Mouse (Mus musculus): ENCODE measurements around the gene Plk2. TPM values are rescaled to one million over a fixed set of nuclear protein-coding genes. Genes with fewer than 3 reads are reported as not detected.
"Not testable (repeated sequence)": the region's sequence is repeated elsewhere in the genome, so short reads cannot be mapped to it uniquely, and the experiment has no call there.

Gene Plk2
- total RNA-seq (2021) = 10 to 100 TPM; 29.5 to 32.4 TPM

- peak; percentile 92 for DNase-seq (ENCODE audit: low spot score)
- intact Hi-C loops (cut with DNase I) = loop anchor here (2.0 to 5.0 kb wide), 4 partner anchors 142 to 472 kb away; no protein-coding TSS in a partner anchor
These were observed at the start of gene Plk2 for GRCm38 (mm10) chr13:110394291-110395178. Gene Plk2, plus strand, starts transcription at chr13:110395046.

DNA sequence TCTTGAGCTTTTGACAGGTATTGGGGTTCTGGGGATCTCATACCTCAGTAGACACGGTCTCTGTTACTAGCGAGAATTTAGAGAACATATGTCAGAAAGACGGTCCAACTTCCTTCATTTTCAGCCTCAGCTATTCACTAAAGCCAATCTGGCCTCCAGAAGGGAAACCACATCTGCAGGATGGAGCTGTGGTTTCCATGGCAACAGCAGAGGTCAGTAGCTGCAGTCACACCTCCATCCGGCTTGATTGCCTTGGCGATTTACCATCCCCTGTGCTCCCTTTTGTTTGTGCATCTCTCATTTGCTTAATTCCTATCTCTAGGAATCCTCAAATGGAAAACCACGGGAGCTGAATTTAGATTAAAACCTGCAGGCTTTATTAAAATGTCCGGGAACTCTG is 48.1 kb upstream of the Plk2 start:
- DNase-seq (ENCODE audit: low spot score) = no peak
- intact Hi-C loops (cut with DNase I) = no loop called here

- no peak for DNase-seq (ENCODE audit: low spot score)
- intact Hi-C loops (cut with DNase I) = no loop called here
These were observed 43.8 kb upstream of the Plk2 start for GRCm38 (mm10) chr13:110351051-110351450.

DNA sequence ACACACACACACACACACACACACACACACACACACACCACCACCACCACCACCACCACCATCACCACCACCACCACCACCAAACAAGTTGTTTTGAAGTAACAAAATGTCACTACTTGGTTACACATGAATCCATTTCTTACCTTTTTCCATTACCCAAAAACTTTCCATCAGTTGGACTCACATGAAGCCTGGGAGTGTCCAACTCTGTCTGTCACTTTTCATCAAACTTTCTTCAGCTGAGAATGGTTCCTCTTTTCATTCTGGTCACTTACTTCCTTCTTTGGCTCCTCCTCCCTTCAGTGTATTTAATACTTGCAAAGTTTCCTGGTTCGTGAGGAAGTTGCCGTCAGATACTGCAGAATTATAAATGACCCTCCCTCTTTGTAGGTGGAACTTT is 37.9 kb upstream of the Plk2 start, which contains the start of gene Gapt:
TSS of gene Gapt (minus strand) at position 259 of the 400 bp plus-strand sequence.
- DNase-seq (ENCODE audit: low spot score) = no peak
- intact Hi-C loops (cut with DNase I) = no loop called here

DNA sequence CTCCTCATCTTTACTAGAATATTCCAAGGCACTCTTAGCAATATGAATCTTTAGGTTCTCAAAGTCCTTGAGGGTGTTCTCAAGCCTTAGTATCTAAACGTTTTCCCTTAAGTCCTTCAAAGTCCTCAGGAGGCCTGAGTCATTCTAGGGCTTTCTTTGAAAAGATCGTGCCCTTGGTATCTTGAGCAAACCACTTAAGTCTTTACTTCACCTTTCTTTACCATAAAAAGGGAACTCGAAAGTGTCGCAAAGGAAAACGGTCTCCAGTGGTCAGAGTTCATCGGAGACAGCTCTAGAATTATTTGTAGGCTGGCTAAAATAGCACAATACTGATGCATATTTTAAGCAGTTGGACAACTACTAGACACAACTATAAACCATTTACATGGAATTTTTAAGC is 31.1 kb upstream of the Plk2 start:
- intact Hi-C loops (cut with DNase I) = no loop called here
- no peak for DNase-seq (ENCODE audit: low spot score)

DNA sequence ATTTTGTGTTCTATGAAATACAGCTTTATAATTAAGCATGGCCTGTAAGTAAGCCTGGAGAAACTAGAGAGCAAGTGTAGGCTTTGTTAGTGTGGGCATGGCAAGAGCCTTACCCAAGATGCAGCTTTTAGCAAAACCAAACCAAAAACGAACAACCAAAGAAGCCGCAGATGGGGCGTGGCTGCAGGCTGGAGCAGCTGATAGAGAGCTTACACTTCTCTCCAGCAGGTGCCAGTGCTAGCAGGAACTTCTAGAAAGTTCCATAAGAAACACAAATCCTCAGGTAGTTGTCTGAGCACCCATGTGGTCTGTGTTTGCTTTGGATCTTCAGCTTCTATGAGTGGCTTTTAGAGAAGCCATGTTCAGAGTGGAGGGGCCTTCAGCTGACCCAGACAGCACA is 28.4 kb upstream of the Plk2 start:
- intact Hi-C loops (cut with DNase I) = loop anchor here (5.0 kb wide), 1 partner anchor 444 kb away; no protein-coding TSS in a partner anchor
- no peak for DNase-seq (ENCODE audit: low spot score)

- intact Hi-C loops (cut with DNase I) = loop anchor here (1.0 to 5.0 kb wide), 2 partner anchors 306 to 446 kb away; no protein-coding TSS in a partner anchor
- no peak for DNase-seq (ENCODE audit: low spot score)
These were observed 26.8 kb upstream of the Plk2 start for GRCm38 (mm10) chr13:110367961-110368555.

- intact Hi-C loops (cut with DNase I) = loop anchor here (1.0 to 5.0 kb wide), 2 partner anchors 306 to 446 kb away; no protein-coding TSS in a partner anchor
- not testable (repeated sequence) for DNase-seq (ENCODE audit: low spot score)
These were observed 26.2 kb upstream of the Plk2 start for GRCm38 (mm10) chr13:110368556-110369040.

- DNase-seq (ENCODE audit: low spot score) = no peak
- intact Hi-C loops (cut with DNase I) = loop anchor here (5.0 kb wide), 1 partner anchor 447 kb away; no protein-coding TSS in a partner anchor
These were observed 25.2 kb upstream of the Plk2 start for GRCm38 (mm10) chr13:110369673-110370072.

GRCm38 (mm10) chr13:110382447-110382901 is 12.4 kb upstream of the Plk2 start:
- DNase-seq (ENCODE audit: low spot score) = no peak
- intact Hi-C loops (cut with DNase I) = loop anchor here (1.0 to 2.0 kb wide), 2 partner anchors 856 to 1031 kb away; no protein-coding TSS in a partner anchor

DNA sequence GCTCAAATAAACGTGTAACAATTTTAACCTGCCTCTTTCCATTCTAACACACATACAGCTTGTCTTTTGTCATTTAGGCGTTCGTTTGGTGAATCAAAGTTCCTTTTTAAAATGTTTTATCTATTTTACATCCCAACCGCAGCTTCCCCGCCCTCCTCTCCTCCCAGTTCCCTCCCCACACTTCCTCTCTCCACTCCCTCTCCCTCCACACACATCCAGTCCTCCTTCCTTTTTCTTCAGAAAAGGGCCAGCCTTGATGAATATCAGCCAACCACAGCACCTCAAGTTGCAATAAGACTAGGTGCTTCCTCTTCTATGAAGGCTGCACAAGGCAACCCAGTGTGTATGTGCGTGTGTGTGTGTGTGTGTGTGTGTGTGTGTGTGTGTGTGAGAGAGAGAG is 10.3 kb upstream of the Plk2 start:
- intact Hi-C loops (cut with DNase I) = no loop called here
- no peak for DNase-seq (ENCODE audit: low spot score)

DNA sequence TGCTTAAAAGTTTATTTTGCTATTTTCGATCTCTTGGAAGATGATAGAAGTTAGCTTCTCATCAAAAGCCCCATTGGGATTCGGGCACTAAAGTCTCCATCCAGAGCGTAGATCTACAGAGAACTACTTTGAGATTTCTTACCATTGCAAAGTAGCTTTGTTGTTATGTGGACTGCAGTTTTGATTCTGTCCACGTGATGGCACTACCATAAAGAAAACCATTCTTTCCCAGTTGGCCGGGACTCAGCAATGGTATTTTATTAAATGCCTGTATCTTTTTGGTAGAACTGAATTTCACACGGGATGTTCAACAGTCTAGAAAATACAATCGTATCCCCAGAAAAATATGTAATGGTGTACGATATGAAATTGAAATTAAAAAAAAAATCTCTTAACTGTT is 2.6 kb upstream of the Plk2 start:
- intact Hi-C loops (cut with DNase I) = loop anchor here (1.0 to 2.0 kb wide), 2 partner anchors 576 to 847 kb away; no protein-coding TSS in a partner anchor
- DNase-seq (ENCODE audit: low spot score) = no peak

- intact Hi-C loops (cut with DNase I) = loop anchor here (1.0 to 2.0 kb wide), 2 partner anchors 576 to 846 kb away; no protein-coding TSS in a partner anchor
- DNase-seq (ENCODE audit: low spot score) = no peak
These were observed 2.2 kb upstream of the Plk2 start for GRCm38 (mm10) chr13:110392631-110393030.

DNA sequence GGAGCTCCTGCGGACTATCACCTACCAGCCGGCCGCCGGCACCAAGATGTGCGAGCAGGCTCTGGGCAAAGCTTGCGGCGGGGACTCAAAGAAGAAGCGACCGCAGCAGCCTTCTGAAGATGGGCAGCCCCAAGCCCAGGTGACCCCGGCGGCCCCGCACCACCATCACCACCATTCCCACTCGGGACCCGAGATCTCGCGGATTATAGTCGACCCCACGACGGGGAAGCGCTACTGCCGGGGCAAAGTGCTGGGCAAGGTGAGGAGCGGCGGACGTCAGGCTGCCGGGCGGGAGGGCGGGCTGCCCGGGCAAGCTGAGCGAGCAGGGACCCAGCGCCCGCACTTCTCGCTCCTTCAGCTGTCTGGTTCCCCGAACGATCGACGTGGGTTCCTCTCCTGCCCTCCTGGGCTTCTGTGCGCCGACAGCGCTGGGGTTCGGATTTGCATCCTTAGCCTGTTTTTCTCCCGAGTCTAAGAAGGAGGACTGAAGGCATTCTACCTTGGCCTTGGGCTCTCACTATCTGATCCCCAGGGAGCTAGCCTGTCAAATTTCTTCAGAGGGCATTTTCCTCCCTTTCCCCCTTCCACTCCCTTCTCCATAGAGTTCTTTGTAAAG is 441 bp downstream of the Plk2 start:
- intact Hi-C loops (cut with DNase I) = loop anchor here (2.0 to 5.0 kb wide), 4 partner anchors 142 to 472 kb away; no protein-coding TSS in a partner anchor
- peak; percentile 26 for DNase-seq (ENCODE audit: low spot score)

DNA sequence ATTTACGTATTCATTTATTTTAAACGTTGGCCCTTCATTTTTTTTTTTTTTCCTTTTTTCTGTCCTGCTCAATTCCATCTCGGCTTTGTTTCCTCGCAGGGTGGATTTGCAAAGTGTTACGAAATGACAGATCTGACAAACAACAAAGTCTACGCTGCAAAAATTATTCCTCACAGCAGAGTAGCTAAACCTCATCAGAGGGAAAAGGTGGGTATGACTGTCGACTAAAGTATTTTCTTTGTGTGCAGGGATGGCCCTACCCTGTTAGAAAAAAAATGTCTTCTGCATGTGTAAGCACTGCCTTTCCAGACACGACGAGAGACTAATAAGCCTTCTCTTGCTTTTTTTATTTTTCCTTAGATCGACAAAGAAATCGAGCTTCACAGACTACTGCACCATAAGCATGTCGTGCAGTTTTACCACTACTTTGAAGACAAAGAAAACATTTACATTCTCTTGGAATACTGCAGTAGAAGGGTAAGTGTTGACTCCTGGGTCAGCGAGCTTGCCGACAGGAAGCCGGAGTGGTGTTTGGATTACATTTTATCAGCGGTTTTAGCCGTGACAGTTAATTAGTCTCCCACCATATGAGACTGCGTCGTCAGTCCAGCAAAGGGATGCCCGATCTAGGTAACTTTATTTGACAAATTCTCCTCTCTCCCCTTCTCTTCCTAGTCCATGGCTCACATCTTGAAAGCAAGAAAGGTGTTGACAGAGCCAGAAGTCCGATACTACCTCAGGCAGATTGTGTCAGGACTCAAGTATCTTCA is 1.3 kb downstream of the Plk2 start:
- no peak for DNase-seq (ENCODE audit: low spot score)
- intact Hi-C loops (cut with DNase I) = loop anchor here (2.0 to 5.0 kb wide), 5 partner anchors 141 to 471 kb away; no protein-coding TSS in a partner anchor

- intact Hi-C loops (cut with DNase I) = loop anchor here (2.0 to 5.0 kb wide), 3 partner anchors 161 to 350 kb away; no protein-coding TSS in a partner anchor
- DNase-seq (ENCODE audit: low spot score) = no peak
These were observed 2.9 kb downstream of the Plk2 start for GRCm38 (mm10) chr13:110397750-110398149.

DNA sequence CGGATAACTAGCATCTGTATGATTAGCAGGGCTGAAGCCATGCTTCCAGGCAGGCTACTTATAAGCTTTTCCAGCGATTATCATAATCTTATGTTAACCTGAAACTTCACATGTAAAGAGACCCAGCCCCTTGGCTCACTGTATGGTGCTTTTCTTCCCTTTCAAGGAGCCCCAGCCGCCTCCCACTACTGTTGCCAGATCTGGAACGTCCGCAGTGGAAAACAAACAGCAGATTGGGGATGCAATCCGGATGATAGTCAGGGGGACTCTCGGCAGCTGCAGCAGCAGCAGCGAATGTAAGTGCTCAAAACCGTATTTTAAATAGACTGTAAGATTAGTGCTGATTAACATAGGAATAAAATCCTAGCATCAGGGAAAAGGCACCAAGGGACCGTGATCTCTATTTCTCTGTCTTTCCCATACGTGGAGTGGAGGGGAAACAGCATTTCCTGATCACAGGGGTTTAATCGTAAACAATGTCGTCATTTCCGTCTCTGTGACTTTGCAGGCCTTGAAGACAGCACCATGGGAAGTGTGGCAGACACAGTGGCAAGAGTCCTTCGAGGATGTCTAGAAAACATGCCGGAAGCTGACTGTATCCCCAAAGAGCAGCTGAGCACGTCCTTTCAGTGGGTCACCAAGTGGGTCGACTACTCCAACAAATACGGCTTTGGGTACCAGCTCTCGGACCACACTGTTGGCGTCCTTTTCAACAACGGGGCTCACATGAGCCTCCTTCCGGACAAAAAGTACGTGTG is 3.8 kb downstream of the Plk2 start:
- DNase-seq (ENCODE audit: low spot score) = no peak
- intact Hi-C loops (cut with DNase I) = loop anchor here (5.0 kb wide), 2 partner anchors 294 to 349 kb away; no protein-coding TSS in a partner anchor

- no peak for DNase-seq (ENCODE audit: low spot score)
- intact Hi-C loops (cut with DNase I) = loop anchor here (5.0 kb wide), 1 partner anchor 36 kb away; no protein-coding TSS in a partner anchor
These were observed 6.6 kb downstream of the Plk2 start for GRCm38 (mm10) chr13:110401443-110401842.

Measured in heart, postnatal 25 days (tissue).